Mouse (Mus musculus) embryo, embryonic 9.5 days (tissue): ENCODE measurements around the gene Cav3.

ENCODE experiments used
- DNase-seq: peaks from one replicate; pipeline ENCODE4 v3.0.0-alpha.2; 2017; ENCODE audit errors: extremely low spot score

Gene Cav3

GRCm38 (mm10) chr6:112459341-112459749, at the start of gene Cav3:
Gene Cav3 (plus strand): TSS chr6:112459505.
- no peak for DNase-seq

GRCm38 (mm10) chr6:112419333-112419732, 40.0 kb upstream of the Cav3 start:
- DNase-seq = no peak

- DNase-seq = no peak
These were observed 38.4 kb upstream of the Cav3 start for GRCm38 (mm10) chr6:112420883-112421282.

GRCm38 (mm10) chr6:112423746-112424501, 35.4 kb upstream of the Cav3 start:
- no peak for DNase-seq

GRCm38 (mm10) chr6:112426018-112426732, 33.1 kb upstream of the Cav3 start:
- no peak for DNase-seq

- DNase-seq = no peak
These were observed 13.6 kb upstream of the Cav3 start for GRCm38 (mm10) chr6:112445675-112446074.

GRCm38 (mm10) chr6:112461459-112461858, 2.2 kb downstream of the Cav3 start:
- DNase-seq = no peak

- no peak for DNase-seq
These were observed 4.0 kb downstream of the Cav3 start for GRCm38 (mm10) chr6:112463331-112463730.

- no peak for DNase-seq
These were observed 6.1 kb downstream of the Cav3 start for GRCm38 (mm10) chr6:112465441-112465840.

GRCm38 (mm10) chr6:112466001-112466400, 6.7 kb downstream of the Cav3 start:
- no peak for DNase-seq

- DNase-seq = no peak
These were observed 12.3 kb downstream of the Cav3 start for GRCm38 (mm10) chr6:112471644-112472043.

GRCm38 (mm10) chr6:112479861-112480260, 20.6 kb downstream of the Cav3 start:
- no peak for DNase-seq

GRCm38 (mm10) chr6:112484316-112484715, 25.0 kb downstream of the Cav3 start:
- peak; percentile 31 for DNase-seq

GRCm38 (mm10) chr6:112487993-112488392, 28.7 kb downstream of the Cav3 start:
- DNase-seq = no peak

GRCm38 (mm10) chr6:112488821-112489180, 29.5 kb downstream of the Cav3 start:
- DNase-seq = no peak

- DNase-seq = peak; percentile 15
These were observed 30.0 kb downstream of the Cav3 start for GRCm38 (mm10) chr6:112489181-112489909.

GRCm38 (mm10) chr6:112489910-112490559, 30.7 kb downstream of the Cav3 start, which contains the start of gene Oxtr:
Gene Oxtr (minus strand): TSS chr6:112489943.
- peak; percentile 24 for DNase-seq

- peak; percentile 82 for DNase-seq
These were observed 31.4 kb downstream of the Cav3 start for GRCm38 (mm10) chr6:112490625-112491242.

- no peak for DNase-seq
These were observed 32.2 kb downstream of the Cav3 start for GRCm38 (mm10) chr6:112491521-112491920.

- DNase-seq = no peak
These were observed 33.4 kb downstream of the Cav3 start for GRCm38 (mm10) chr6:112492656-112493055.

- no peak for DNase-seq
These were observed 34.1 kb downstream of the Cav3 start for GRCm38 (mm10) chr6:112493371-112493770.
